Mouse (Mus musculus) liver, embryonic 11.5 days (tissue): ENCODE data around the gene Ttc27. TPM values are rescaled to one million over a fixed set of nuclear protein-coding genes. Genes with fewer than 3 reads are reported as not detected.

ENCODE experiments used
- ATAC-seq: fragments of 200-750 bp; cut with Nextera tagmentation; replicated peaks from 2 replicates; pipeline ENCODE4 v1.8.0; 2017; ENCODE audit warnings: moderate number of reproducible peaks, mild to moderate bottlenecking, moderate TSS enrichment, moderate library complexity; ENCODE audit not compliant: low FRiP score
- DNase-seq: peaks from one replicate; pipeline ENCODE4 v3.0.0-alpha.2; 2017; ENCODE audit warnings: low spot score
- H3K27ac ChIP-seq: fragments of 300-500 bp; sonication (generic); 2 replicates; pipeline ENCODE4 v1.5.1; 2014; ENCODE audit warnings: mild to moderate bottlenecking, low read depth, low read length, control low read depth
- H3K27me3 ChIP-seq: fragments of 300-500 bp; sonication (generic); replicated peaks from 2 replicates; pipeline ENCODE4 v1.6.1; 2014; ENCODE audit warnings: low read length, mixed read lengths; ENCODE audit not compliant: control insufficient read depth, insufficient read depth
- H3K36me3 ChIP-seq: fragments of 300-500 bp; sonication (generic); 2 replicates; pipeline ENCODE4 v1.6.1; 2014; ENCODE audit warnings: mild to moderate bottlenecking, low read length, moderate library complexity, mixed read lengths; ENCODE audit not compliant: control insufficient read depth, insufficient read depth
- H3K4me1 ChIP-seq: fragments of 300-500 bp; sonication (generic); replicated peaks from 2 replicates; pipeline ENCODE4 v1.6.1; 2014; ENCODE audit warnings: low read length, mixed read lengths; ENCODE audit not compliant: control insufficient read depth, insufficient read depth
- H3K4me2 ChIP-seq: fragments of 300-500 bp; sonication (generic); 2 replicates; pipeline ENCODE4 v1.6.1; 2014; ENCODE audit warnings: mild to moderate bottlenecking, control low read depth, moderate library complexity
- H3K4me3 ChIP-seq: fragments of 300-500 bp; sonication (generic); 2 replicates; pipeline ENCODE4 v1.5.1; 2014; ENCODE audit warnings: low read depth, low read length, control low read depth
- H3K9ac ChIP-seq: fragments of 300-500 bp; sonication (generic); 2 replicates; pipeline ENCODE4 v1.6.1; 2014; ENCODE audit warnings: low read depth, low read length, control low read depth
- H3K9me3 ChIP-seq: fragments of 300-500 bp; sonication (generic); 2 replicates; pipeline ENCODE4 v1.6.1; 2016; ENCODE audit warnings: low read length, inconsistent platforms, mixed read lengths; ENCODE audit not compliant: control insufficient read depth
- WGBS: fragments of 180-500 bp; shearing (Covaris S2); extraction: QIAGEN DNeasy Blood & Tissue Kit; methylation state at CpG from one replicate; pipeline ENCODE4 v1.1.7; 2014; 5-methylcytosine and 5-hydroxymethylcytosine counted together
- polyA plus RNA-seq: library from polyadenylated mRNA; unstranded; fragments of >200 nt; fragmentation: Nextera tagmentation; extraction: Ambion mirVana; gene quantifications from 2 replicates; pipeline ENCODE4 v1.2.1, GENCODE M21; 2014

The Ttc27 gene
- 37.6 and 40.4 TPM in 2 replicates for polyA plus RNA-seq

DNA sequence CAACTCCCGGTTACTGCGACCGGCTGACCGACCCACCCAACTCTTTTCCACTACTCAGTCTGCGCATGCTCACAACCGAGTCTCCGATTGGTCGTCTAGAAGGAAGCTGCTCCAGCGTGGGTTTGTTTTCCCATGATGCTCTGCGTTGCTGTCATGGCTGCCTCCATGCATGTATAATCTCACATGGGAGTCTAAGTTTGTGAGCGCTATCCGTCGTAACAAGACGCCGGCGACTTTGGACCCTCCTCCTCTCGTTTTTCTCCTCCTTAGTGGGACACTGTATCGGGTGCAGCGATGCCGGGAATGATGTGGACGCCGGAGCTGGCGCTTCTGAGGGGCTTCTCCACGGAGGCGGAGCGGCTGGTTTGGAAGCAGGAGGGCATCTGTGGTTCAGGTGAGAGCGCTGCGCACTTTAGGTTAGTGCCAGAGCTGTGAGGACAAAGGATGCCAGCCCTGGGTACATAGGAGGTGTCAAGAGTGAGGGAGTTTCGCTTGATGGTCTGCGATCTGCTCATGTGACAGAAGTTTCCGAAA lies at the start of gene Ttc27:
Ttc27 (plus strand) TSS at position 115 of the 534 bp plus-strand sequence.
- Histone ChIP-seq H3K9ac (peak within 1 kb of the TSS; percentile 65), H3K4me2 (peak within 1 kb of the TSS; percentile 90), H3K4me1 (no peaks in the 10 kb centered on the region), H3K4me3 (peak within 1 kb of the TSS; percentile 69), H3K27ac (no peak within 1 kb of the TSS; the same call in 1 of the 2 replicates), H3K27me3 (no peaks in the 10 kb centered on the region), H3K36me3 (no peaks in the 10 kb centered on the region), H3K9me3 (no peaks in the 10 kb centered on the region)
- ATAC-seq (peak; percentile 90), DNase-seq (peak; percentile 88)
- WGBS = under 1% methylated on average over 31 of the region's 31 CpGs

GRCm38 (mm10) chr17:74668010-74668409 lies 49.5 kb upstream of the Ttc27 start:
- Histone ChIP-seq H3K9ac (no peak overlapping the region), H3K4me2 (no peak overlapping the region), H3K4me3 (no peak overlapping the region), H3K9me3 (no peaks in the 10 kb centered on the region), H3K36me3 (peaks cover 27% of the 10 kb centered on the region), H3K27me3 (no peaks in the 10 kb centered on the region), H3K4me1 (no peaks in the 10 kb centered on the region), H3K27ac (no peak overlapping the region)
- ATAC-seq (no peak), DNase-seq (no peak)
- no CpG with 5 or more reads among the region's 1 CpGs for WGBS

- Histone ChIP-seq H3K27ac (no peak overlapping the region), H3K9ac (no peak overlapping the region), H3K4me1 (no peaks in the 10 kb centered on the region), H3K4me2 (no peak overlapping the region), H3K27me3 (no peaks in the 10 kb centered on the region), H3K36me3 (peaks cover 23% of the 10 kb centered on the region), H3K9me3 (no peaks in the 10 kb centered on the region), H3K4me3 (no peak overlapping the region)
- no peak for ATAC-seq
- DNase-seq = no peak
- 94% methylated on average over 13 of the region's 13 CpGs for WGBS
Observed at GRCm38 (mm10) chr17:74670031-74670430, 47.5 kb upstream of the Ttc27 start.

- H3K4me3 ChIP-seq = no peak overlapping the region
- peaks cover 26% of the 10 kb centered on the region for H3K36me3 ChIP-seq
- H3K9me3 ChIP-seq = no peaks in the 10 kb centered on the region
- DNase-seq (no peak), ATAC-seq (no peak)
- H3K4me1 ChIP-seq = no peaks in the 10 kb centered on the region
- H3K4me2 ChIP-seq = no peak overlapping the region
- WGBS = 87% methylated on average over 4 of the region's 4 CpGs
- H3K27ac ChIP-seq = no peak overlapping the region
- no peaks in the 10 kb centered on the region for H3K27me3 ChIP-seq
- no peak overlapping the region for H3K9ac ChIP-seq
Observed at GRCm38 (mm10) chr17:74672446-74672845, 45.1 kb upstream of the Ttc27 start.

DNA sequence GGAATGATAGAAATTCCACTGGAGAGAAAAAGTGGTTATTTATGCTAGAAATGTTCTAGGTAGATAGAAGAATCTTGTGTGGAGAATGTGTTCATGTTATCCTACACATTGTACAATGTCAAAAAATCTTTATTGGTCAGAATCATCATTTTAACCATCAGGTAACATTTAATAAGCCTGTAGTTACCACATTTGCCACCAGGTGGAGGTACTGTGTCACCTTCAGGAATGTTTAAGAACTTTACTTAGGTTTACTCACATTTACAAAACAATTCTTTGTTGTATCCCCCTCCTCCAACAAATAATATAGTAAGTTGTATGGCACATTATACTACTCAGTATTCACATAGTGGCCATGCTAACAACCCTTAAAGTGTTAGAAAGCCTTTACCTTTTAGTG lies 44.3 kb upstream of the Ttc27 start:
- no peaks in the 10 kb centered on the region for H3K27me3 ChIP-seq
- H3K36me3 ChIP-seq = peaks cover 26% of the 10 kb centered on the region
- H3K4me2 ChIP-seq = no peak overlapping the region
- ATAC-seq (no peak), DNase-seq (no peak)
- no peak overlapping the region for H3K9ac ChIP-seq
- H3K9me3 ChIP-seq = no peaks in the 10 kb centered on the region
- H3K27ac ChIP-seq = no peak overlapping the region
- no peak overlapping the region for H3K4me3 ChIP-seq
- H3K4me1 ChIP-seq = no peaks in the 10 kb centered on the region

DNA sequence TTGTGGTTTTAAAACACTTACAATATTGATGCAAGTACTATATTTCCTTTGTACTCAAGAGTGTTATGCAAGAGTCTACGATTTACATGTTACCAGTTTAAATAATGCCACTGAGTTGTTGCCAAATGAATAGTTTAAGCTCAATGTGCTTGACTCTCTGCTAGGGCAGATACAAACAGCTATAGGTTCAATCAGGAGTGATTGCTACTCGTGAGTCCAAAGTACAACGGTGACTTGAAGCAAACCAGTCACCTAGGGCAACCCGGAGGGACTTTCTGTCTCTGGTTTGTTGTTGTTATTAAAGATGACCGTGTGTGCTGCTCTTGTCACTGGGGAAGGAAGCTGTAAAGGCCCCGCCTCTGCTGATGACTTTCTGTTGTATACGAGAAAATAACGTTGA lies 39.5 kb upstream of the Ttc27 start:
- Histone ChIP-seq H3K9ac (no peak overlapping the region), H3K4me2 (no peak overlapping the region), H3K36me3 (peaks cover 14% of the 10 kb centered on the region; the same call in 1 of the 2 replicates), H3K9me3 (no peaks in the 10 kb centered on the region), H3K4me1 (no peaks in the 10 kb centered on the region), H3K27me3 (no peaks in the 10 kb centered on the region), H3K4me3 (no peak overlapping the region), H3K27ac (no peak overlapping the region)
- DNase-seq = no peak
- WGBS = 91% methylated on average over 8 of the region's 8 CpGs
- no peak for ATAC-seq

- H3K36me3 ChIP-seq = peaks cover 5% of the 10 kb centered on the region; the same call in 1 of the 2 replicates
Observed at GRCm38 (mm10) chr17:74684927-74685326, 32.6 kb upstream of the Ttc27 start.

GRCm38 (mm10) chr17:74688555-74688954 lies 29.0 kb upstream of the Ttc27 start:
- no peak overlapping the region for H3K4me3 ChIP-seq
- no peaks in the 10 kb centered on the region for H3K4me1 ChIP-seq
- H3K9me3 ChIP-seq = no peaks in the 10 kb centered on the region
- no peaks in the 10 kb centered on the region for H3K27me3 ChIP-seq
- H3K9ac ChIP-seq = no peak overlapping the region
- 92% methylated on average over 2 of the region's 2 CpGs for WGBS
- H3K27ac ChIP-seq = no peak overlapping the region
- no peak overlapping the region for H3K4me2 ChIP-seq
- peaks cover 24% of the 10 kb centered on the region for H3K36me3 ChIP-seq
- ATAC-seq (no peak), DNase-seq (no peak)

More at GRCm38 (mm10) chr17:74684927-74685326, 32.6 kb upstream of the Ttc27 start:
- Histone ChIP-seq H3K9ac (no peak overlapping the region), H3K4me2 (no peak overlapping the region), H3K27ac (no peak overlapping the region), H3K27me3 (no peaks in the 10 kb centered on the region), H3K4me1 (no peaks in the 10 kb centered on the region), H3K4me3 (no peak overlapping the region), H3K9me3 (no peaks in the 10 kb centered on the region)
- WGBS = 90% methylated on average over 3 of the region's 3 CpGs
- DNase-seq (no peak), ATAC-seq (no peak)

GRCm38 (mm10) chr17:74689406-74689805 lies 28.1 kb upstream of the Ttc27 start:
- Histone ChIP-seq H3K4me3 (no peak overlapping the region), H3K36me3 (peaks cover 24% of the 10 kb centered on the region), H3K4me2 (no peak overlapping the region), H3K4me1 (no peaks in the 10 kb centered on the region), H3K27me3 (no peaks in the 10 kb centered on the region), H3K9ac (no peak overlapping the region), H3K9me3 (no peaks in the 10 kb centered on the region), H3K27ac (no peak overlapping the region)
- 97% methylated on average over 4 of the region's 4 CpGs for WGBS
- no peak for ATAC-seq
- DNase-seq = no peak
